Mouse (Mus musculus) MEL-GATA-1-ER (cell line): Measurements from ENCODE around the gene Fxyd4.

ENCODE experiments used
- DNase-seq: peaks from one replicate; pipeline ENCODE4 v3.0.0-alpha.2; 2012; ENCODE audit warnings: low read depth; ENCODE audit errors: extremely low read depth

Fxyd4 gene

GRCm38 (mm10) chr6:117891369-117892160 is 45.9 kb downstream of the Fxyd4 start:
- peak; percentile 73 for DNase-seq

DNA sequence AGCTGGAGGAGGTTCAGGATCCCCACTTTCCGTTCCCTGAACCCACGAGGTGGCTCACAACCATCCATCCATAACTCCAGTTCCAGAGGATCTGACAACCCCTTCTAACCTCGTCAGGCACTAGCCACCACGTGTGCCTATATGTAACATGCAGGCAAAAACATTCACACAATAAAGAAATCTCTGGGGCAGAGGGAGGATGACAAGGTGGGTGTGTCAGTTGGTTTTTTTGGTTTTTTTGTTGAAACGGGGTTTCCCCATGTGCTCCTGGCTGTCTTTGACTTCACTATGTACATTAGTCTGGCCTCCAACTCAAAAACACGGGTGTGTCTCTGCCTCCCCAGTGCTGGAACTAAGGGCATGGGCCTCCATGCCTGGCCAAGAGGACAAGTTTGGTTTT is 47.2 kb downstream of the Fxyd4 start:
- no peak for DNase-seq

GRCm38 (mm10) chr6:117888642-117889096 is 48.8 kb downstream of the Fxyd4 start:
- peak; percentile 97 for DNase-seq

DNA sequence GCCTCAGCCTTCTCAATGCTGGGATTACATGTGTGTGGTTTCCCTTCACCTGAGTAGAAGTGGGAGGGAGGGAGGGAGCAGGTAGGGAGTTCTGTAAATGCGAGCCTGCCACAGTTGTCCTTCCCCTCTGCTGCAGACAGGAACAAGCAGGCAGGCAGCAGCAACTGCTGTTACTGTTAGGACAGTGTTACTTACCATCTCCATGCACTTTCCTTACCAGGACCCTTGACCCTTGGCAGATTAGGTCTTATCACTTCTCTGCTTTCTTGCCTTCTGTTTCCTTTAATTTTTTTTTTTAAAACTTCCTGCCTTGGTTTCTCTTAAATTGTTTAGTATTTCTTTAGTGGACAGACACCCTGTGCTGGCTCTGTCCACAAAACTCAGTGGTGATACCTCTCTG is 49.5 kb downstream of the Fxyd4 start:
- no peak for DNase-seq

- DNase-seq = no peak
Observed at GRCm38 (mm10) chr6:117885943-117886342, 51.5 kb downstream of the Fxyd4 start.
